Comparison of ENCODE assay signal across 11 mouse cellular contexts in genomic region chr8:87783198-87783597, GRCm38 (mm10).
DNase-seq lines count a peak whose midpoint lies in the region; ATAC-seq and TF ChIP-seq lines count a peak whose summit lies in the region.
"Had no signal": no experiment of that assay in that cellular context is flagged by ENCODE, and none has a peak within 500 bp of the region (broad histone marks: within the 10 kb centered on the region; RNA-seq: fewer than 3 reads in every experiment).

No protein-coding gene starts in this region.

- no peak overlapping the region for H3K27ac ChIP-seq in kidney, embryonic 16.5 days (ENCODE audit: low read length)
- H3K27ac ChIP-seq in ES-Bruce4 (ENCODE audit: insufficient read depth, low read length) = no peak overlapping the region
- no peak overlapping the region for H3K27ac ChIP-seq in heart, postnatal 0 days (ENCODE audit: low read depth)
- H3K27ac ChIP-seq in liver, embryonic 11.5 days (ENCODE audit: low read depth, low read length) = no peak overlapping the region
- H3K27ac ChIP-seq: neural tube, embryonic 12.5 days had no signal

- TF ChIP-seq CTCF in ES-Bruce4 (IDR thresholded peaks at IDR 0.05; ENCODE audit: low read depth, low read length) = no peak
- no peak for TF ChIP-seq CTCF in heart, postnatal 0 days (IDR thresholded peaks at IDR 0.05; ENCODE audit: low read depth)

- intact Hi-C loops in left cerebral cortex, postnatal 14 days (cut with DNase I) = no loop called here

- peaks cover 23% of the 10 kb centered on the region for H3K36me3 ChIP-seq in kidney, embryonic 16.5 days (ENCODE audit: insufficient read depth, low read length)
- no peaks in the 10 kb centered on the region for H3K36me3 ChIP-seq in ES-Bruce4 (ENCODE audit: control insufficient read depth, insufficient read depth, low read length, poor library complexity, severe bottlenecking)
- H3K36me3 ChIP-seq in heart, postnatal 0 days (replicated peaks; ENCODE audit: control insufficient read depth, insufficient read depth, low read length) = 0 out of 2 replicates have a peak, but pooled peaks cover 4% of the 10 kb centered on the region
- no peaks in the 10 kb centered on the region for H3K36me3 ChIP-seq in liver, embryonic 11.5 days (ENCODE audit: control insufficient read depth, insufficient read depth, low read length)

- no peak overlapping the region for H3K4me3 ChIP-seq in kidney, embryonic 16.5 days (ENCODE audit: low read length)
- H3K4me3 ChIP-seq in ES-Bruce4 (ENCODE audit: low read depth, low read length) = peak overlapping the region; percentile 5; the same call in 1 of the 2 replicates
- no peak overlapping the region for H3K4me3 ChIP-seq in heart, postnatal 0 days (ENCODE audit: low read depth, low read length)
- H3K4me3 ChIP-seq in liver, embryonic 11.5 days (ENCODE audit: low read depth, low read length) = no peak overlapping the region
- H3K4me3 ChIP-seq: neural tube, embryonic 12.5 days had no signal

- H3K9ac ChIP-seq in kidney, embryonic 16.5 days (replicated peaks; ENCODE audit: low read length) = no peak overlapping the region
- no peak overlapping the region for H3K9ac ChIP-seq in ES-Bruce4 (ENCODE audit: low read depth, poor library complexity, severe bottlenecking)
- H3K9ac ChIP-seq in heart, postnatal 0 days (replicated peaks; ENCODE audit: low read depth, low read length) = no peak overlapping the region
- no peak overlapping the region for H3K9ac ChIP-seq in liver, embryonic 11.5 days (ENCODE audit: low read depth, low read length)
- H3K9ac ChIP-seq: neural tube, embryonic 12.5 days had no signal

- no peaks in the 10 kb centered on the region for H3K9me3 ChIP-seq in kidney, embryonic 16.5 days (ENCODE audit: low read length)
- H3K9me3 ChIP-seq in ES-Bruce4 (replicated peaks; ENCODE audit: control insufficient read depth, insufficient read depth, low read length, poor library complexity, severe bottlenecking) = no peaks in the 10 kb centered on the region
- H3K9me3 ChIP-seq in heart, postnatal 0 days (replicated peaks; ENCODE audit: control insufficient read depth, low read length) = no peaks in the 10 kb centered on the region
- H3K9me3 ChIP-seq in liver, embryonic 11.5 days (ENCODE audit: control insufficient read depth, low read length) = no peaks in the 10 kb centered on the region
- H3K9me3 ChIP-seq: neural tube, embryonic 12.5 days had no signal

- TF ChIP-seq POLR2A in ES-Bruce4 (IDR thresholded peaks at IDR 0.05; ENCODE audit: insufficient read depth, low read length) = no peak

- ATAC-seq in kidney, embryonic 16.5 days (ENCODE audit: low FRiP score, low TSS enrichment) = peak; percentile 39; the same call in 1 of the 2 replicates
- peak; percentile 39 for ATAC-seq in heart, postnatal 0 days (ENCODE audit: insufficient read depth, low read depth)
- ATAC-seq in liver, embryonic 11.5 days (replicated peaks; ENCODE audit: low FRiP score) = no peak

- no peak for TF ChIP-seq EP300 in ES-Bruce4 (IDR thresholded peaks at IDR 0.05; ENCODE audit: insufficient read depth, low read depth, low read length)
- TF ChIP-seq EP300 in heart, postnatal 0 days (IDR thresholded peaks at IDR 0.05; ENCODE audit: low read depth) = no peak

- no peaks in the 10 kb centered on the region for H3K27me3 ChIP-seq in kidney, embryonic 16.5 days (ENCODE audit: insufficient read depth, low read length)
- no peaks in the 10 kb centered on the region for H3K27me3 ChIP-seq in ES-Bruce4 (ENCODE audit: control insufficient read depth, insufficient read depth, low read length, poor library complexity, severe bottlenecking)
- H3K27me3 ChIP-seq in heart, postnatal 0 days (ENCODE audit: control insufficient read depth, insufficient read depth, low read length) = 0 out of 2 replicates have a peak, but pooled peaks cover 3% of the 10 kb centered on the region
- no peaks in the 10 kb centered on the region for H3K27me3 ChIP-seq in liver, embryonic 11.5 days (replicated peaks; ENCODE audit: control insufficient read depth, insufficient read depth, low read length)
- H3K27me3 ChIP-seq: neural tube, embryonic 12.5 days had no signal

- WGBS in kidney, embryonic 16.5 days = 74% methylated on average over 15 of the region's 15 CpGs
- 45% methylated on average over 15 of the region's 15 CpGs for WGBS in heart, postnatal 0 days
- WGBS in liver, embryonic 11.5 days = 81% methylated on average over 15 of the region's 15 CpGs

- no peak overlapping the region for H3K4me2 ChIP-seq in kidney, embryonic 16.5 days (replicated peaks; ENCODE audit: low read depth, low read length)
- H3K4me2 ChIP-seq in heart, postnatal 0 days (ENCODE audit: low read depth, low read length) = no peak overlapping the region
- no peak overlapping the region for H3K4me2 ChIP-seq in liver, embryonic 11.5 days

- peaks cover 20% of the 10 kb centered on the region for H3K4me1 ChIP-seq in kidney, embryonic 16.5 days (ENCODE audit: insufficient read depth, low read length)
- peaks cover 3% of the 10 kb centered on the region for H3K4me1 ChIP-seq in ES-Bruce4 (ENCODE audit: control insufficient read depth, insufficient read depth, low read length)
- no peaks in the 10 kb centered on the region for H3K4me1 ChIP-seq in heart, postnatal 0 days (ENCODE audit: control insufficient read depth, insufficient read depth)
- H3K4me1 ChIP-seq in liver, embryonic 11.5 days (replicated peaks; ENCODE audit: control insufficient read depth, insufficient read depth, low read length) = no peaks in the 10 kb centered on the region; the same call in 1 of the 2 replicates

- DNase-seq in adrenal gland, adult (ENCODE audit: inconsistent age in 2 of 2, low spot score in 1 of 2) = peak; percentile 47 to 68
- DNase-seq in adrenal gland, adult 18-20 months (ENCODE audit: low spot score in 2 of 2) = no peak
- no peak for DNase-seq in kidney, adult 8-10 months
- DNase-seq in heart, postnatal 0 days (ENCODE audit: low spot score) = no peak
- no peak for DNase-seq in left cerebral cortex, postnatal 14 days (ENCODE audit: low spot score in 2 of 2)
- DNase-seq in liver, embryonic 11.5 days (ENCODE audit: low spot score) = no peak
- DNase-seq: cerebellum, adult 18-20 months; liver had no signal

Comparison
In these comparisons a context has a peak if more than half of its experiments do, and no peak if none do; other contexts are left out.
1. DNase-seq: peak in adrenal gland, adult (2 of 2); none in adrenal gland, adult 18-20 months (0 of 2), kidney, adult 8-10 months (0 of 2), heart, postnatal 0 days (single experiment), left cerebral cortex, postnatal 14 days (0 of 2) and liver, embryonic 11.5 days (single experiment).